Mouse (Mus musculus) kidney, adult 2 months (tissue): ENCODE measurements around the gene Fam89b.

Experiments used
- CTCF ChIP-seq: fragments of 200-500 bp; conservative IDR thresholded peaks from 2 replicates; pipeline ENCODE4 v1.5.1; 2011; ENCODE audit warnings: low read depth, mild to moderate bottlenecking, control low read depth, low read length, moderate library complexity, mixed read lengths; ENCODE audit not compliant: insufficient read depth, insufficient read length
- POLR2A ChIP-seq: fragments of 200-500 bp; IDR thresholded peaks from one replicate; pipeline ENCODE4 v1.6.1; 2011; ENCODE audit warnings: low read depth, low read length, control low read depth

GRCm38 (mm10) chr19:5721233-5721632, 8.2 kb downstream of the Fam89b start:
- no peak for TF ChIP-seq CTCF
- no peak for TF ChIP-seq POLR2A
